Mouse (Mus musculus): ENCODE measurements around the gene Vsx1.

GRCm38 (mm10) chr2:150674900-150675299, 14.3 kb downstream of the Vsx1 start:
- peak; percentile 82 for TF ChIP-seq CTCF (IDR thresholded peaks at IDR 0.05; ENCODE audit: extremely low read depth, insufficient read depth, low read length)
- TF ChIP-seq POLR2A (IDR thresholded peaks at IDR 0.05; ENCODE audit: extremely low read depth, insufficient read depth, low read length): no peak
